Mouse (Mus musculus) CD4-positive, CD25-positive, alpha-beta regulatory T cell, adult 4 months (primary cell): ENCODE measurements around the gene Rab8b. TPM values are rescaled to one million over a fixed set of nuclear protein-coding genes. Genes with fewer than 3 reads are reported as not detected.
A peak's percentile ranks its signal among the peaks of the same experiment; 100 is the strongest.
"Not testable (repeated sequence)": the region's sequence is repeated elsewhere in the genome, so short reads cannot be mapped to it uniquely, and the experiment has no call there.

ENCODE experiments used
- ATAC-seq: one replicate; pipeline ENCODE4 v1.8.0; 2017
- polyA plus RNA-seq, 2 experiments: library from polyadenylated mRNA; unstranded; fragments of 100-300 nt; shearing (Covaris generic); gene quantifications; one replicate each; pipeline ENCODE4 v1.2.1; 2017

The Rab8b gene
- polyA plus RNA-seq, 2 experiments from 2014 or later = 138 to 179 TPM

GRCm38 (mm10) chr9:66886818-66887217 lies 32.7 kb downstream of the Rab8b start:
- no peak for ATAC-seq

DNA sequence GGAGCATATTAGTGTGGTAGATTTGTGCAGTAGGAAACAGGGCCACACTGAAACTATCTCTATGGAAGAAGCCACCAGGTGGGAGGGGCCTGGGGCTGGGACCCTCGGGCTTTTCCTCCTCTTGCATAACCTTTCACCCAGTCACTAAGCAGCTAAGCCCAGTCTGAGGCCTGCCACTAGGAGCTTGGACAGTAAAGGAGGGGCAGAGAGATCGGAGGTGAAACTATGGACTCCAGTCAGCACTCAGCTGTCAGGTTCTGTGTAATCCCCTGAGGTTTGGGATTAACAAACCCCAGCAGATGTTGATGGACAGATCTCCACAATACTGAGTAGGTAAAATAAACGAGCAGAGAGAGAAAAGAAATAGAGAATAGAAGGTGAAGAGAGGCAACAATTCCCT lies 33.1 kb downstream of the Rab8b start:
- no peak for ATAC-seq

DNA sequence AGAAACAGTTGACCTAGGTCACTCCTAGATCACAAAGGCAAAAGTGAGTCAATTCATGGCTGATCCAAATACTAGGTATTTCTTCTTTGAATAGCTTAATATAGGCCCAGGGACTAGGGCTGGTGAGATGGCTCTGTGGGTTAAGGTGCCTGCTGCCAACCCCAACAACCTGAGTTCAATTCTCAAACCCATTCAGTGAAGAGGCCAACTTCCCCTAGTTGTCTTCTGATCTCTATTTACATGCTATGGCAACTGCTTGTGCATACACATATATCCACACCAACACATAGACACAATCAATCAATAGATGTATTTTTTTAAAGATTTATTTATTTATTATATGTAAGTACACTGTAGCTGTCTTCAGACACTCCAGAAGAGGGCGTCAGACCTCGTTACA lies 34.9 kb downstream of the Rab8b start:
- ATAC-seq = no peak

GRCm38 (mm10) chr9:66883500-66883899 lies 36.0 kb downstream of the Rab8b start:
- ATAC-seq = peak; percentile 78

DNA sequence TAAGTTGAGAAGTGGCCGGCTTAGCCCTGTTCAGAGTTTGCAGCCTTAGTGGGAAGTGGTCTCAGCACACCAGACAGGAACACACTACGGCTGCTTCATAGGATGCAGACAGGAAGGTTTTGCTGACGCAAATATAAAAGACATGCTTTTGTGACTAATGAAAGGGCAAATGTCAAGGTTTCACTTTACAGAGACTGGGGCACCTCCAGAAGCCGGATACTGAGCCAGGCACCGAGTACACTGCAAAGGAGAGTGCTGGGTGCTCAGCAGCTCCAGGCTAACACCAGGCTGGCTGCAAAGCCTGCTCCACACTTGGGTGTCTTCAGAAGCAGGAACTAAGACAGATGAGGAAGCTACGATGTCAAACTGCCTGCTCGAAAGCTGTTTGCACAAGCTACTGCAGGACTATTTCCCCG lies 37.1 kb downstream of the Rab8b start:
- peak; percentile 82 for ATAC-seq

- ATAC-seq = no peak
Measured at GRCm38 (mm10) chr9:66881858-66882257, 37.6 kb downstream of the Rab8b start.

- no peak for ATAC-seq
Measured at GRCm38 (mm10) chr9:66880752-66881151, 38.7 kb downstream of the Rab8b start.

GRCm38 (mm10) chr9:66879486-66879885 lies 40.0 kb downstream of the Rab8b start:
- ATAC-seq = no peak

DNA sequence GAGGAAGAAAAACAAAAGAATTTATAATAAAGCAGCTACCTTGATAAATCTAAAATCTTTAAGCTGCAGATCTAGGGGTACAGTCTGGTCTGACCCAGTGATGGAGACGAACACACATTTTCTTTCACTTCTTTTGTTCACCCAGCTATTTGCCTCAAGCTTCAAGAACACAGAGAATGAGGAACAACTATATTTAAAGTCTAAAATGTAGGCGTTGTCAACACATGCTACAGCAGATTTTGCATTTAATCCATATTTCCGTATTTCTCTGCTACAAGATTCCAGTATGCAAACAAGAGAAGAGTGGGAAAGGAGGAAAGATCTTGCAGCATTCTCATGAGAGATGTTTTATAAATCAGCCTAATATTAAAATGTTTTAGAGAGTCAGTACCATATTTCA lies 40.6 kb downstream of the Rab8b start:
- no peak for ATAC-seq

DNA sequence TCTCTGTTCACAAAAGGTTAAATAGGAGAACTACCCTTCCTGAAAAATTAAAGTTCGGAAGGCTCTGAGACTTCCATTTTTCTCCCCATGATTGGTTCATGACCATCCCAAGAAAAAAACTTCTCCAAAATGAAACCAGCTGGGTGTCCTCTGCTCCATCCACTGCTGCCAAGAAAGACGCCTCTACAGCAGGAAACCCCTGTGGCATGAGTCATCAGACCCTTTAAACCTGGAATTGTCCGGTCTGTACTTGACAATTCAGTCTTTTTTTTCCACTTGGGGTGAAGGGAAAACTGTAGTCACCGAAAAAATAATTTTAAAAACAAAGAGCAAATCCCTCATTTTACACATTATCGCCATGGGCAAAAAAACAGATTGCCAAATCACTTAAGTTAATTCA lies 42.9 kb downstream of the Rab8b start:
- no peak for ATAC-seq

DNA sequence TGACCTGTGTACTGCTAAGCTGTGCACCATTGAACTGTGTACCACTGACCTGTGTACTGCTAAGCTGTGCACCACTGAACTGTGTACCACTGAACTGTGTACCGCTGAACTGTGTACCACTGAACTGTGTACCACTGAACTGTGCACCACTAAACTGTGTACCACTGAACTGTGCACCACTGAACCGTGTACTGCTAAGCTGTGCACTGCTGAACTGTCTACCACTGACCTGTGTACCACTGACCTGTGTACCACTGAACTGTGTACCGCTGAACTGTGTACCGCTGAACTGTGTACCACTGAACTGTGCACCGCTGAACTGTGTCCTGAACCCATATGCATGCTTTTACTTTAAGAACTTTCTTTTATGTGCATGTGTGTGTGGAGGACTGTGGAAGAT lies 45.2 kb downstream of the Rab8b start:
- ATAC-seq = no peak

GRCm38 (mm10) chr9:66873531-66873930 lies 46.0 kb downstream of the Rab8b start:
- ATAC-seq = peak; percentile 92

- ATAC-seq = not testable (repeated sequence)
Measured at GRCm38 (mm10) chr9:66873009-66873408, 46.5 kb downstream of the Rab8b start.

DNA sequence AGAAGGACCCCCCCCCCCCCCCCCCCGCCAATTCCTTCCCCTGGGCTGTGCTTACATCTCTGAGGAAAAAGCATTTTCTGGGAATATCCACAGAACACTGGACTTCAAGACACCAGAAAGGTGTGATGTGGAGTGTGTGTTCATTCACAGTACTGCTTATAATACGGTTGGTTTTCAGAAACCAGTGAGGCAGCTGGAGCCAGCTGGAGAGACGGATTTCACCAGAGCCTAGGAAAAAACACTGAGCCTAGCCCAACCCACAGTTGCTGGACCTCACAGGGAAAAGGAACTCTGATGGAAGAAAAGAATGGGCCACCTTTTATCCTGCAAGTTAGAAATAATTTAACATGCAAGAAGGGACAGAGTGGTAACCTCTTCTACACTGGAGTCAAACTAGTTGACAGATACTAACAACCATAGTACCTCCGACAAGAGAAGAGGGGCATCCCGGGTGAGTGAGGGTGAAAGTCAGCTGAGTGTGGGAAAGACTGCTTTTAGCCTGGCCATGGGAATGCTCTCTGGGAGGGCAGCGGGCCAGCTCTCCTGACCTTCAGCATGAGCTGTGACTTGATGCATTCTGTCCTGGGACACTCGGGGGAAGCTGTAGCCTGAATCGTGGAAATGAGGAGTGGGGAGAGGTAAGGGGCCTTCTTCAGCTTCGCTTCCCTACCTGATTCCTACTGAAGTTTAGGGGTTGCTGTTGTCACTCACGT lies 47.3 kb downstream of the Rab8b start:
- no peak for ATAC-seq

- ATAC-seq = no peak
Measured at GRCm38 (mm10) chr9:66864708-66865107, 54.8 kb downstream of the Rab8b start.

DNA sequence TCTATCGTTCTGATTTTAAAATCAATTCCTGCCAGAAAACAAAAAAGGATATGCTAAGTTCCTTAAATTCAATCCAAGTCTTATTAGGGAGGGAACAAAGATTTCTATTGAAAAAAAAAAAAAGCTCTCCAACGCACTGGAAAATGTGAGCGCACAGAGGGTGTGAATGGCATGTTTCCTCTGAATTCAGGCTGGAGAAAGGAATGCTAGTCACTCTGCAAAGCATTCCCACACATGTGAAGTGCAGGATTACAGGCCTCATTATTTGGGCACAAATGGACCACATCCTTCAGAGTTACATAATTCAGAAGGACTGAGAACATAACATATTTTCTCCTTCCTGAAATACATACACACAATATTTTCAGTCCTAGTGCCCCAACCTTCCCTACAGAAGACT lies 56.0 kb downstream of the Rab8b start:
- no peak for ATAC-seq

DNA sequence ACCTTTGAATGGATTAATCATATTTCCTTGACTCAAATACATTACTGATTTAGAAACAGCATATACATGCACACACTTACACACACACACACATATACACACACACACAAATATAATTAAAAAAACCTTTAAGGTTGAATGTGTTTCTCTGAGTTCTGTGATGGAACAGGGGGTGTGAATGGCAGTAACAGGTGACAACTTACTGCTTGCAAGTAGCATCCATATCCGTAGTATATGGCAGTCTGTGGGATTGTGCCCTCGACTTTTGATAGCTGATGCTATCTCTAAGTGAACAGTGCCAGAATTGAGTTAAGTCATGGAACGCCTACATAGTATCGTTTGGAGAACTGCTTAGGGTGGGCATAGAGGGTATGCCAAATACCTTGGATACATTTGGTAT lies 57.3 kb downstream of the Rab8b start:
- ATAC-seq = no peak

DNA sequence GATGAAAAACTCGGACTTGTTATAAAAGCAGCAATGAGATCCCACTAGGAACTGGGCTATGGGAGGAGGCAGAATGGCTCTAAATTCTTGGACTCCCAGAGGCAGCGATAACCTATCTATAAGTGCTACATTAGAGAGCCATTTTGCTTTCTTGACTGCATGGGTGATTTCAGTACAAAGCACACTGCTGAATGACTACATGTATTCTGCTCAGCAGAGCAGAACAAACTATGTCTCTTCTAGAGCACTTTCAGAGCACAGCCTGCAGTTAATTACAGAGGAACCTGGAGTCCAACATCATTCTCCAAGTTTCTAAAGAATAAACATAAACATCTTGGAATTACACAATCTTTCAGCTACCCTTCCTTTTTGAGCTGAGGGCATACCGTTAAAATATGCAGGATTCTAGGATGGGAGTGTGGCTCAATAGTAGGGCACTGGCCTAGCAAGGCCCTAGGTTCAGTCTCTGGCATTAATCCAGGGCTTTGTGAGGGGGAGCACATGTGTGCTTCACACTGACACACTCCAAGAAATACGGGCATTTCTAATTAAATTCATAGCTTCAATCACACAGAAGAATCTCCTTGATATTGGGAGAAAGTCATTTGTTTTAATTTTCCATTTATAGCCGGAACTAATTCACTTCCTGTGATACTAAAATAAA lies 58.3 kb downstream of the Rab8b start:
- ATAC-seq = no peak

DNA sequence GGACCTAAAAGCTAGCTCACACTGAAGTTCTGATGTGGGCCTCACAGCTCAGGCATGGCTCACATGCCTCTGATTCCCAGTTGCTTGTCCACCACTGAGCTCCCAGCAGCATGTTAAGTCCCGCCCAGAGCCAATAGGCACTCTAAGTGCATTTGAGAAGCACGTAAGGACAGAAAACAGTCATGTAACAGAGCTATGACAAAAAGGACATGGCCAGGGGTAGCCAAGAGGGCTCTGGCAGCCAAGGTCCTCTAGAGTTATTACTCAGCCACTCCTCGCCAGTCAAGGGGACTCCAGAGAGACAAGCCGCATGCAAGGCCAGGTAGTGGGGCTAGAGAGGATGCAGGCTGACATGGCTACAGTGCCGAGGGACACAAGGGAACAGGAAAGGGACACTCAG lies 60.0 kb downstream of the Rab8b start:
- no peak for ATAC-seq

DNA sequence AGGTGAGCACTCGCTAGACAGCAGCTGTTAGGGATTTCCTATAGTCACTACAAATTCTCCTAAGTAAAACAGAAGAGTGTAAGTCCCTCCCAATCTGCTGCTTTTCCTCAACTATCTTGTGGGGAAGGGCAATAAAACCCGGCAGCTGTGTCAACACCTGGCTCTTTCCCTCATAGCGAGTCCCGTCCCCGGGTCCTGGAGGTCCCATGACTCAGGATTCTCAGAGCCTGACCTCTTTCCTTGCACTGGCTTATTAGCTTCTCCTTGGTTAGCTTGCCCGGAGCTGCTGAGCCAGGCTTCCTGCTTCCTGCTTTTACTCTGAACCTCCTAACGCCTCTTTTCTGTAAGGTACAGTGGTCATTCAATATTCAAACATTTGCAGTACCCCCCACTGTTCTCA lies 63.6 kb downstream of the Rab8b start:
- ATAC-seq = no peak

GRCm38 (mm10) chr9:66852592-66852991 lies 66.9 kb downstream of the Rab8b start:
- no peak for ATAC-seq

DNA sequence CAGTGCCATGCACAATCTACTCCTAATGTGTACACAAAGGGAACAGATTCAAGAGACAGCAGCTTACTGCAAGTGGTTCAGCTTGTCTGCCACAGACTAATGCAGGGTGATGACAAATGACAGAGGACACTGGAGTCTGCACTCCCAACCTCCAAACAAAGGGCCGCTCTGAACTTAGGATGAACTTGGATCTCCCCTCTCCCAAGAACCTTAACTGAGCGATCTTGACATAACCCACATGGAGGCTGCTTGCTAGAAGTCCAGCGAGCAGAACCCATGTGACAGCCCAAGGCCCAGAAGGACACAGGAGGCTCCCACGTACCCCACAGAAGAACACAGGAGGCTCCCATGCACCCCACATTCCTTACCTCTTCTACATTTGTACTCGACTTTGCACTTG lies 68.5 kb downstream of the Rab8b start:
- no peak for ATAC-seq

GRCm38 (mm10) chr9:66846822-66847221 lies 72.7 kb downstream of the Rab8b start:
- ATAC-seq = no peak

- ATAC-seq = peak; percentile 42
Measured at GRCm38 (mm10) chr9:66835097-66835480, 84.4 kb downstream of the Rab8b start.
